Mouse (Mus musculus) ES-E14 (cell line): Measurements from ENCODE around the gene Krt80. TPM values are rescaled to one million over a fixed set of nuclear protein-coding genes. Genes with fewer than 3 reads are reported as not detected.

ENCODE experiments used
- DNase-seq: peaks from one replicate; pipeline ENCODE4 v3.0.0-alpha.2; 2013; ENCODE audit warnings: low read depth, low spot score
- H3K27ac ChIP-seq: 2 replicates; pipeline ENCODE4 v1.5.1; 2012; ENCODE audit warnings: low read depth, mild to moderate bottlenecking, low read length, moderate library complexity, mixed read lengths; ENCODE audit not compliant: poor library complexity, insufficient read depth, severe bottlenecking
- H3K36me3 ChIP-seq: 2 replicates; pipeline ENCODE4 v1.6.1; 2012; ENCODE audit warnings: mild to moderate bottlenecking, low read length, moderate library complexity, mixed read lengths; ENCODE audit not compliant: control insufficient read depth, poor library complexity, insufficient read depth, severe bottlenecking
- H3K4me1 ChIP-seq, 2 experiments: fragments of 150-350 bp in 1 of 2; sonication (generic) in 1 of 2; 2 replicates each; pipeline ENCODE4 v1.6.1; 2012; ENCODE audit warnings: low read length in 2 of 2, mild to moderate bottlenecking in 1 of 2, mixed read lengths in 1 of 2; ENCODE audit not compliant: control insufficient read depth in 2 of 2, insufficient read depth in 2 of 2, poor library complexity in 1 of 2
- H3K4me3 ChIP-seq, 2 experiments: fragments of 150-350 bp in 1 of 2; sonication (generic) in 1 of 2; 2 replicates each; pipeline ENCODE4 v1.5.1; 2012; ENCODE audit warnings: low read length in 2 of 2, low read depth in 1 of 2, mild to moderate bottlenecking in 1 of 2, mixed read lengths in 1 of 2; ENCODE audit not compliant: insufficient read depth in 1 of 2, poor library complexity in 1 of 2, severe bottlenecking in 1 of 2
- H3K9ac ChIP-seq: 2 replicates; pipeline ENCODE4 v1.6.1; 2012; ENCODE audit warnings: low read depth, mild to moderate bottlenecking, low read length, mixed read lengths; ENCODE audit not compliant: poor library complexity, insufficient read depth, severe bottlenecking
- H3K9me3 ChIP-seq: fragments of 150-350 bp; sonication (generic); 2 replicates; pipeline ENCODE4 v1.6.1; 2012; ENCODE audit warnings: low read depth, mild to moderate bottlenecking, low read length; ENCODE audit not compliant: control insufficient read depth, insufficient read depth
- CHD2 ChIP-seq: IDR thresholded peaks from 2 replicates; pipeline ENCODE4 v1.6.1; 2014; ENCODE audit warnings: mild to moderate bottlenecking, low read depth, low read length, inconsistent platforms
- HCFC1 ChIP-seq: IDR thresholded peaks from 2 replicates; pipeline ENCODE4 v1.6.1; 2012; ENCODE audit warnings: low read length, inconsistent platforms, borderline replicate concordance; ENCODE audit not compliant: insufficient read depth
- MAFK ChIP-seq: IDR thresholded peaks from 2 replicates; pipeline ENCODE4 v1.6.1; 2014; ENCODE audit warnings: mild to moderate bottlenecking, low read depth, low read length, inconsistent platforms; ENCODE audit not compliant: insufficient read depth
- ZC3H11A ChIP-seq: IDR thresholded peaks from 2 replicates; pipeline ENCODE4 v1.6.1; 2012; ENCODE audit warnings: low read depth, mild to moderate bottlenecking, inconsistent platforms, low read length, borderline replicate concordance
- ZNF384 ChIP-seq: IDR thresholded peaks from 2 replicates; pipeline ENCODE4 v1.6.1; 2012; ENCODE audit warnings: low read depth, low read length, inconsistent platforms
- in situ Hi-C, 2 experiments: fragments of 600-800 bp; cut with MboI; formaldehyde crosslinking; loops; one replicate each; pipeline ENCODE4 v1.15.1; 2025; ENCODE audit warnings: low sequenced_read_pairs in 2 of 2, inconsistent platforms in 1 of 2; ENCODE audit not compliant: unreplicated experiment in 2 of 2
- total RNA-seq: library from RNA; depleted of rRNA; stranded (reverse); fragments of 300-350 nt; gene quantifications from 2 replicates; pipeline ENCODE4 v1.2.3, GENCODE M21; 2012

Gene Krt80
- total RNA-seq, 1 experiment: 0.18 TPM

DNA sequence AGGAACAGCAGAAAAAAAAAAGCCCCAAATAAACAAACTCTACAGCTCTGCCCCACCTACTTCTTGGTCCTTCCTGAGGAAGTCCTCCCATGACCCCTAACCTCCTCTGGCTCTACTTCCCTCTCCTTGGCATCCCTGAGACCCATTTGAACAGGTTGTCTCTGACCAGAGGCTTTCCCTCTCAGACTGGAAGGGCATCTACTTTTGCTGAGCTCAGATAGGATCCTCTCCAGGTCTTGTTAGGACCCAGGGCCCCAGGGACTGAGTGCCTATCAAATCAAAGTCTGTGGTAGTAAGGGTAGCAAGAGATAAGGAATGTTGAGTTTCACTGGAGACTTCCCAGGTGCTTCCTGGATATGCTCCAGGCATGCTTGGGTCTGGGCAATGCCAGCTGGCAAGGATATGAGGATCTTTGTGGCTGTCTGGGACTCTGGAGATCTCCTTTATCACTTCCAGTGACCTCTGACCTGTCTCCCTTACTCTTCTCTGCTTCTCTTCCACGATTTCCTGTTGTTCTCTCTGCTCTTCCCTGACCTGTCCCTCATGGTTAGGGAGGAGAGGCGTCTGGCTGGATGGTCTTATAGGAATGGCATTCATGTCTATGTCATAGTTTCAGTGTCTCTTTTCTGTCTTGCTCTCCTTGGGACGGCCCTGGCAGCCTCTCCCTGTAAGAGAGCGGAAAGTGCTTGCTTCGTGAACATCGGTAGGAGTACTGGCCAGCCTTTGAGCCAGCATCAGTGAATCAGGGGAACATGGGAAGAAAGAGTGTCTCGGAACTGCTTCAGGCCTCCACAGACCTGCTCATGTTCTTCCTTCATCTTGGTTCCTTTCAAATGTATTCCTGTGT lies 2.4 kb upstream of the Krt80 start:
- Histone ChIP-seq H3K27ac (no peak overlapping the region), H3K4me3 (no peak overlapping the region), H3K9me3 (no peaks in the 10 kb centered on the region), H3K9ac (no peak overlapping the region), H3K36me3 (no peaks in the 10 kb centered on the region), H3K4me1 (peaks cover 0 to 10% of the 10 kb centered on the region in 2 experiments; a peak in 1 of 4 replicates)
- DNase-seq: no peak
- TF ChIP-seq CHD2 (no peak), ZNF384 (no peak), HCFC1 (no peak), MAFK (no peak), ZC3H11A (no peak)
- in situ Hi-C loops: no loop called here

- Histone ChIP-seq H3K9me3 (no peaks in the 10 kb centered on the region), H3K27ac (peak overlapping the region; percentile 12; the same call in 1 of the 2 replicates), H3K4me3 (no peak overlapping the region), H3K4me1 (peaks cover 0 to 10% of the 10 kb centered on the region in 2 experiments; a peak in 1 of 4 replicates), H3K9ac (no peak overlapping the region), H3K36me3 (no peaks in the 10 kb centered on the region)
- TF ChIP-seq CHD2: no peak
- no peak for DNase-seq
- in situ Hi-C loops: no loop called here
Observed at GRCm38 (mm10) chr15:101371141-101371985, 1.4 kb upstream of the Krt80 start.

DNA sequence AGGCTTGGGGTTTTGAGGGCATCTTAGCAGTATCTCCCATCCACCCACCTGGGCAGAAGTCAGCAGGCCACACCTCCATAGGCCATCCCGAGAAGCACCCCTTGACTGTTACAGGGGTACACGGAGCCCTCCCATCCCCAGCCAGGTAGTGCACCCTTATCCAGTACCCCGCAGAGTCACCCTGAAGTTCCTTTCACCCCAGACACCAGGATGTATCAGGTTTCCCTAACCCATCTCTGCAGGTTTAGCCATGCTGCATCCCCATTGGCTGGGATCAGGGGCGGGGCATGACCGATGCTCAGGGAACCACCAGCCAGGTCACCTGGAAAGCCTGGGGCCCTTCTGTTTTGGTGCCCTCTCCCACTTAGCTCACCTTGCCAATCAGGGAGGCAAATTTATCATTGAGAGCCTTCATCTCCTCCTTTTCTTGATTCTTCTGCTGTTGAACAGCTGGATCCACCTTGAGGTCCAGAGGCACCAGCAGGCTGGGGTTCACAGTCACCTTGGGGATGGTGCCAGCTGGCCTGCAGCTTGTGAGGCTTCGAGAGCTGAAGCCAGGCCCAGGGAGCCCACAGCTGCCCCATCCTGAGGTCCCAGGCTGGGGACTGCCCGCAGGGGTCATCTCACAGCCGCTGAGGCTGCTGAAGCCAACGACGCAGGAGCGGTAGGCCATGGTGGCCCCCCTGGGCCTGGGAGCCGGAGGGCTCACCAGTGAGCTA lies 421 bp downstream of the Krt80 start:
- H3K36me3 ChIP-seq: no peaks in the 10 kb centered on the region
- H3K4me1 ChIP-seq: peaks cover 0 to 10% of the 10 kb centered on the region in 2 experiments; a peak in 1 of 4 replicates
- no peak overlapping the region for H3K27ac ChIP-seq
- no peaks in the 10 kb centered on the region for H3K9me3 ChIP-seq
- no peak overlapping the region for H3K9ac ChIP-seq
- in situ Hi-C loops: no loop called here
- TF ChIP-seq HCFC1 (no peak), MAFK (no peak), ZNF384 (no peak)
- DNase-seq: no peak
- no peak overlapping the region for H3K4me3 ChIP-seq

- in situ Hi-C loops: no loop called here
- H3K4me1 ChIP-seq: peaks cover 0 to 10% of the 10 kb centered on the region in 2 experiments; a peak in 1 of 4 replicates
Observed at GRCm38 (mm10) chr15:101368502-101369381, 1.2 kb downstream of the Krt80 start.

More at GRCm38 (mm10) chr15:101368502-101369381, 1.2 kb downstream of the Krt80 start:
- Histone ChIP-seq H3K9me3 (no peaks in the 10 kb centered on the region), H3K4me3 (no peak overlapping the region), H3K36me3 (no peaks in the 10 kb centered on the region), H3K27ac (no peak overlapping the region), H3K9ac (no peak overlapping the region)
- DNase-seq: no peak
- TF ChIP-seq MAFK (no peak), ZNF384 (no peak), HCFC1 (no peak), CHD2 (no peak), ZC3H11A (no peak)
